Comparison of ENCODE assay signal across 9 mouse cellular contexts in the genomic region with DNA sequence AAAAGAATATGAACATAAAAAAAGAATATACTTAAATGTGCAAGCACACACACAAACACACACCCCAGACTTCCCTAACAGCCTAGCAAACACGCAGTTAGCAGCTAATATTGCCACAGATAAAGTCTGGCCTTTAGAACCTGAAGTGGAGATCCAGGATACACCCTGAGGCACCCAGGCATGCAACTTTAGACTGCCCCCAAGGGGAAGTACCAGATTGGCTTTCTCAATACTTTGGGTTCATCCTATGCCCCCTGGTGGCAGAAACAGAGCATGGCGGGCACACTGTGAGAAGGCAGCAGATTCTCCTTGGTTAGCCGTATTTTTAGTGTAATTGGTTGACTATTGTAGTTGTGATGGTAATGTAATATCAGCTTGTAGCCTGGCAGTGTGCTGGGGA. TPM values are rescaled to one million over a fixed set of nuclear protein-coding genes. Genes with fewer than 3 reads are reported as not detected.
DNase-seq lines count a peak whose midpoint lies in the region; ATAC-seq and TF ChIP-seq lines count a peak whose summit lies in the region.
"Had no signal": no experiment of that assay in that cellular context is flagged by ENCODE, and none has a peak within 500 bp of the region (broad histone marks: within the 10 kb centered on the region; RNA-seq: fewer than 3 reads in every experiment).

No protein-coding gene starts in this region.

- H3K27me3 ChIP-seq in kidney, postnatal 0 days (ENCODE audit: insufficient read depth, low read length), result no peaks in the 10 kb centered on the region
- H3K27me3 ChIP-seq in liver, embryonic 12.5 days (replicated peaks), result 0 out of 2 replicates have a peak, but pooled peaks cover 6% of the 10 kb centered on the region
- no peaks in the 10 kb centered on the region for H3K27me3 ChIP-seq in neural tube, embryonic 14.5 days (ENCODE audit: control insufficient read depth, insufficient read depth, low read length)
- no peaks in the 10 kb centered on the region for H3K27me3 ChIP-seq in testis, adult 2 months (ENCODE audit: control insufficient read depth, insufficient read depth, low read length)
- H3K27me3 ChIP-seq: embryonic facial prominence, embryonic 15.5 days had no signal

- WGBS in kidney, postnatal 0 days, result 4% methylated on average over 3 of the region's 3 CpGs
- WGBS in liver, embryonic 12.5 days (ENCODE audit: insufficient replicate concordance), result 4% methylated on average over 3 of the region's 3 CpGs
- 11% methylated on average over 3 of the region's 3 CpGs for WGBS in neural tube, embryonic 14.5 days

- ATAC-seq in kidney, postnatal 0 days (replicated peaks; ENCODE audit: low FRiP score, low read depth), result peak; percentile 71
- ATAC-seq in liver, embryonic 12.5 days, result 0 out of 2 replicates have a peak, but pooled peaks have one; percentile 38
- peak; percentile 68; the same call in 1 of the 2 replicates for ATAC-seq in neural tube, embryonic 14.5 days (ENCODE audit: low read depth)

- no peaks in the 10 kb centered on the region for H3K9me3 ChIP-seq in kidney, postnatal 0 days (replicated peaks; ENCODE audit: low read length)
- H3K9me3 ChIP-seq in liver, embryonic 12.5 days (replicated peaks), result no peaks in the 10 kb centered on the region
- H3K9me3 ChIP-seq in neural tube, embryonic 14.5 days (ENCODE audit: control insufficient read depth, low read length), result no peaks in the 10 kb centered on the region
- H3K9me3 ChIP-seq: embryonic facial prominence, embryonic 15.5 days had no signal

- H3K27ac ChIP-seq in kidney, postnatal 0 days, result no peak overlapping the region
- no peak overlapping the region for H3K27ac ChIP-seq in liver, embryonic 12.5 days
- H3K27ac ChIP-seq in neural tube, embryonic 14.5 days (ENCODE audit: low read depth, low read length), result no peak overlapping the region
- no peak overlapping the region for H3K27ac ChIP-seq in testis, adult 2 months (ENCODE audit: control insufficient read depth, insufficient read depth, low read depth, low read length)
- H3K27ac ChIP-seq: embryonic facial prominence, embryonic 15.5 days had no signal

- intact Hi-C loops in gastrocnemius, postnatal 36 days (cut with DNase I), result loop anchor here (1.0 kb wide), 1 partner anchor 132 kb away; no protein-coding TSS in a partner anchor

- H3K36me3 ChIP-seq in kidney, postnatal 0 days (ENCODE audit: insufficient read depth, low read length), result no peaks in the 10 kb centered on the region
- H3K36me3 ChIP-seq in liver, embryonic 12.5 days, result no peaks in the 10 kb centered on the region
- H3K36me3 ChIP-seq in neural tube, embryonic 14.5 days (ENCODE audit: control insufficient read depth, insufficient read depth, low read length), result no peaks in the 10 kb centered on the region
- H3K36me3 ChIP-seq in testis, adult 2 months (ENCODE audit: control insufficient read depth, insufficient read depth, low read length), result no peaks in the 10 kb centered on the region
- H3K36me3 ChIP-seq: embryonic facial prominence, embryonic 15.5 days had no signal

- H3K4me2 ChIP-seq in kidney, postnatal 0 days (ENCODE audit: low read length), result no peak overlapping the region
- H3K4me2 ChIP-seq in liver, embryonic 12.5 days, result no peak overlapping the region
- no peak overlapping the region for H3K4me2 ChIP-seq in neural tube, embryonic 14.5 days (ENCODE audit: low read depth, low read length)
- H3K4me2 ChIP-seq: embryonic facial prominence, embryonic 15.5 days had no signal

- no peak overlapping the region for H3K9ac ChIP-seq in kidney, postnatal 0 days (ENCODE audit: low read depth, low read length)
- no peak overlapping the region for H3K9ac ChIP-seq in liver, embryonic 12.5 days
- H3K9ac ChIP-seq in neural tube, embryonic 14.5 days (replicated peaks; ENCODE audit: low read depth, low read length), result no peak overlapping the region
- H3K9ac ChIP-seq: embryonic facial prominence, embryonic 15.5 days had no signal

- peak; percentile 99 for TF ChIP-seq CTCF in kidney, postnatal 0 days (IDR thresholded peaks at IDR 0.05; ENCODE audit: low read depth)
- TF ChIP-seq CTCF in testis, adult 2 months (IDR thresholded peaks at IDR 0.05; ENCODE audit: control insufficient read depth, insufficient read depth, insufficient replicate concordance, low read depth, low read length), result peak; percentile 73; the same call in 1 of the 2 replicates

- H3K4me3 ChIP-seq in kidney, postnatal 0 days (replicated peaks; ENCODE audit: low read depth, low read length), result no peak overlapping the region
- no peak overlapping the region for H3K4me3 ChIP-seq in liver, embryonic 12.5 days
- no peak overlapping the region for H3K4me3 ChIP-seq in neural tube, embryonic 14.5 days (ENCODE audit: low read depth, low read length)
- no peak overlapping the region for H3K4me3 ChIP-seq in testis, adult 2 months (ENCODE audit: control insufficient read depth, low read depth, low read length)
- H3K4me3 ChIP-seq: embryonic facial prominence, embryonic 15.5 days had no signal

- no peaks in the 10 kb centered on the region for H3K4me1 ChIP-seq in kidney, postnatal 0 days (replicated peaks; ENCODE audit: insufficient read depth, low read length)
- H3K4me1 ChIP-seq in liver, embryonic 12.5 days, result peaks cover 12% of the 10 kb centered on the region
- no peaks in the 10 kb centered on the region for H3K4me1 ChIP-seq in neural tube, embryonic 14.5 days (ENCODE audit: control insufficient read depth, insufficient read depth, low read length)
- no peaks in the 10 kb centered on the region for H3K4me1 ChIP-seq in testis, adult 2 months (ENCODE audit: control insufficient read depth, insufficient read depth, low read length)
- H3K4me1 ChIP-seq: embryonic facial prominence, embryonic 15.5 days had no signal

- TF ChIP-seq POLR2A in testis, adult 2 months (IDR thresholded peaks at IDR 0.05; ENCODE audit: control insufficient read depth, low read depth, low read length), result no peak

- DNase-seq in 3T3-L1 (ENCODE audit: low read depth, low spot score) (peak; percentile 92), adipocyte (ENCODE audit: low spot score) (peak; percentile 90)
- DNase-seq in embryo, embryonic 10.5 days (ENCODE audit: low spot score), result peak; percentile 87
- DNase-seq in gastrocnemius, postnatal 36 days, result peak; percentile 73 to 76
- peak; percentile 89 for DNase-seq in kidney, postnatal 0 days (ENCODE audit: low spot score)

RNA-seq across cellular contexts. Expression of a gene that starts 26.2 kb away (rescaled TPM):
- total RNA-seq in gastrocnemius, postnatal 36 days (2021), result not detected
- polyA plus RNA-seq in kidney, postnatal 0 days (2015; fragmentation: Nextera tagmentation; extraction: Ambion mirVana), result 0.15 TPM in 1 of 2 replicates, not detected in the other
- polyA plus RNA-seq in liver, embryonic 12.5 days (2016; fragmentation: Nextera tagmentation; extraction: Ambion mirVana), result not detected in 2 replicates
- polyA plus RNA-seq in neural tube, embryonic 14.5 days (2014; fragmentation: Nextera tagmentation; extraction: Ambion mirVana), result not detected in 2 replicates
- 22.7 and 25.2 TPM in 2 replicates for polyA plus RNA-seq in testis, adult 2 months (2012; rRNA removed)
- polyA plus RNA-seq: embryonic facial prominence, embryonic 15.5 days had no signal

RNA-seq across cellular contexts. Expression of a gene that starts 46.2 kb away (rescaled TPM):
- total RNA-seq in gastrocnemius, postnatal 36 days (2021), result 10 to 100 TPM; 53.7 to 59.3 TPM
- 221 and 232 TPM in 2 replicates for polyA plus RNA-seq in kidney, postnatal 0 days (2015; fragmentation: Nextera tagmentation; extraction: Ambion mirVana)
- 91.1 and 92.6 TPM in 2 replicates for polyA plus RNA-seq in liver, embryonic 12.5 days (2016; fragmentation: Nextera tagmentation; extraction: Ambion mirVana)
- polyA plus RNA-seq in neural tube, embryonic 14.5 days (2014; fragmentation: Nextera tagmentation; extraction: Ambion mirVana), result 106 and 127 TPM in 2 replicates
- polyA plus RNA-seq in testis, adult 2 months (2012; rRNA removed), result 107 and 163 TPM in 2 replicates

Comparison
In these comparisons a context has a peak if more than half of its experiments do, and no peak if none do; other contexts are left out.
1. RNA of a gene that starts 26.2 kb away (polyA plus RNA-seq): 22.7 to 25.2 TPM in testis, adult 2 months; 0.15 TPM in kidney, postnatal 0 days, not detected in liver, embryonic 12.5 days and not detected in neural tube, embryonic 14.5 days; every median in the first group is over 10 times any median in the second.
2. Peak in every context shown above with its lines, with median percentiles within 50 percentile points of each other: DNase-seq and ATAC-seq.